Mouse (Mus musculus) midbrain, postnatal 0 days (tissue): ENCODE data around the gene Pde4b. TPM values are rescaled to one million over a fixed set of nuclear protein-coding genes. Genes with fewer than 3 reads are reported as not detected.
A peak's percentile ranks its signal among the peaks of the same experiment; 100 is the strongest.

Experiments
- ATAC-seq: fragments of 200-750 bp; cut with Nextera tagmentation; 2 replicates; pipeline ENCODE4 v1.8.0; 2017; ENCODE audit warnings: moderate number of reproducible peaks, mild to moderate bottlenecking, moderate TSS enrichment, moderate library complexity; ENCODE audit not compliant: low FRiP score
- DNase-seq: peaks from one replicate; pipeline ENCODE4 v3.0.0-alpha.2; 2015; ENCODE audit warnings: low spot score
- H3K27ac ChIP-seq: fragments of 300-500 bp; sonication (generic); 2 replicates; pipeline ENCODE4 v1.5.1; 2014; ENCODE audit warnings: low read depth, mild to moderate bottlenecking, low read length, mixed read lengths
- H3K27me3 ChIP-seq: fragments of 300-500 bp; sonication (generic); 2 replicates; pipeline ENCODE4 v1.6.1; 2014; ENCODE audit warnings: low read length, control low read depth, mixed read lengths; ENCODE audit not compliant: insufficient read depth
- H3K36me3 ChIP-seq: fragments of 300-500 bp; sonication (generic); 2 replicates; pipeline ENCODE4 v1.6.1; 2014; ENCODE audit warnings: low read length, control low read depth, mixed read lengths; ENCODE audit not compliant: insufficient read depth
- H3K4me1 ChIP-seq: fragments of 300-500 bp; sonication (generic); 2 replicates; pipeline ENCODE4 v1.6.1; 2014; ENCODE audit warnings: mild to moderate bottlenecking, control low read depth, antibody characterized with exemption, low read length, mixed read lengths; ENCODE audit not compliant: insufficient read depth
- H3K4me2 ChIP-seq: fragments of 300-500 bp; sonication (generic); 2 replicates; pipeline ENCODE4 v1.6.1; 2014; ENCODE audit warnings: low read depth, mild to moderate bottlenecking, low read length, mixed read lengths; ENCODE audit not compliant: poor library complexity, severe bottlenecking
- H3K4me3 ChIP-seq: fragments of 300-500 bp; sonication (generic); 2 replicates; pipeline ENCODE4 v1.5.1; 2014; ENCODE audit warnings: low read depth, mild to moderate bottlenecking, low read length, moderate library complexity
- H3K9ac ChIP-seq: fragments of 300-500 bp; sonication (generic); replicated peaks from 2 replicates; pipeline ENCODE4 v1.6.1; 2014; ENCODE audit warnings: mild to moderate bottlenecking, low read length, moderate library complexity, mixed read lengths; ENCODE audit not compliant: poor library complexity, severe bottlenecking
- H3K9me3 ChIP-seq: fragments of 300-500 bp; sonication (generic); 2 replicates; pipeline ENCODE4 v1.6.1; 2016; ENCODE audit warnings: low read length, control low read depth
- CTCF ChIP-seq: IDR thresholded peaks from 2 replicates; pipeline ENCODE4 v1.5.1; 2016; ENCODE audit warnings: antibody characterized with exemption, mild to moderate bottlenecking
- WGBS: fragments of 180-500 bp; shearing (Covaris S2); extraction: QIAGEN DNeasy Blood & Tissue Kit; methylation state at CpG from one replicate; pipeline ENCODE4 v1.1.7; 2014; 5-methylcytosine and 5-hydroxymethylcytosine counted together
- polyA plus RNA-seq: library from polyadenylated mRNA; unstranded; fragments of >200 nt; fragmentation: Nextera tagmentation; extraction: Ambion mirVana; gene quantifications from 2 replicates; pipeline ENCODE4 v1.2.1, GENCODE M21; 2015
- total RNA-seq: library from RNA; depleted of rRNA; stranded (reverse); fragments of >200 nt; gene quantifications from 2 replicates; pipeline ENCODE4 v1.2.3, GENCODE M21; 2014

The Pde4b gene
- total and polyA plus RNA-seq, 2 experiments from 2014 or later: 65.5 to 90.1 TPM

DNA sequence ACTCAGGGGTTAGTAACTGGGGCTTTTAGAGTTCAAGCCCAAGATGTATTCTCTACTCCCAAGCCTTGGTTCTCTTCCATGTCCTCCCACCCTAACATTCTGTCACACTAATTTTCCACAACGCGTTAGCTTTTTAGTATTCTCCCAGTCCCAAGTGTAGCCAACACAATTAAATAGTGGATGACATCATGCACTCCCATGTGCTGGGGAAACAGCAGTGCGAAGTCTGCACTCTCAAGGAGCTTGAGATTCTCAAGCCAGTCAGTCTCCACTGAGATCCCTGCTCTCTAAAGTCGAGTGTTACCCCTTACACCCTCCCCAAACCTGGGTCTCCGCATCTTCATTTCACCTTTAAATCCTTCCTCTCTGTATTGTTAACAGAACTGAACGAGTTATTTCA, 434.1 kb downstream of the Pde4b start:
- DNase-seq (no peak), ATAC-seq (no peak)
- Histone ChIP-seq H3K4me2 (no peak overlapping the region), H3K27me3 (no peaks in the 10 kb centered on the region), H3K9me3 (no peaks in the 10 kb centered on the region), H3K36me3 (no peaks in the 10 kb centered on the region), H3K4me1 (no peaks in the 10 kb centered on the region), H3K4me3 (no peak overlapping the region), H3K27ac (no peak overlapping the region), H3K9ac (no peak overlapping the region)
- no peak for TF ChIP-seq CTCF
- WGBS: 63% methylated on average over 6 of the region's 6 CpGs

- Histone ChIP-seq H3K4me3 (no peak overlapping the region), H3K36me3 (no peaks in the 10 kb centered on the region), H3K27me3 (no peaks in the 10 kb centered on the region), H3K9ac (no peak overlapping the region), H3K4me2 (no peak overlapping the region), H3K9me3 (no peaks in the 10 kb centered on the region), H3K27ac (no peak overlapping the region), H3K4me1 (no peaks in the 10 kb centered on the region)
- no peak for DNase-seq
- 86% methylated on average over 7 of the region's 7 CpGs for WGBS
- TF ChIP-seq CTCF: no peak
- ATAC-seq: no peak
Observed at GRCm38 (mm10) chr4:102527361-102527760, 440.0 kb downstream of the Pde4b start.

GRCm38 (mm10) chr4:102530797-102531196, 443.5 kb downstream of the Pde4b start:
- Histone ChIP-seq H3K27me3 (no peaks in the 10 kb centered on the region), H3K27ac (no peak overlapping the region), H3K4me3 (no peak overlapping the region), H3K9me3 (no peaks in the 10 kb centered on the region), H3K36me3 (no peaks in the 10 kb centered on the region), H3K4me1 (0 out of 2 replicates have a peak, but pooled peaks cover 3% of the 10 kb centered on the region), H3K9ac (no peak overlapping the region), H3K4me2 (no peak overlapping the region)
- TF ChIP-seq CTCF: no peak
- DNase-seq (no peak), ATAC-seq (no peak)
- WGBS: 94% methylated on average over 4 of the region's 4 CpGs

DNA sequence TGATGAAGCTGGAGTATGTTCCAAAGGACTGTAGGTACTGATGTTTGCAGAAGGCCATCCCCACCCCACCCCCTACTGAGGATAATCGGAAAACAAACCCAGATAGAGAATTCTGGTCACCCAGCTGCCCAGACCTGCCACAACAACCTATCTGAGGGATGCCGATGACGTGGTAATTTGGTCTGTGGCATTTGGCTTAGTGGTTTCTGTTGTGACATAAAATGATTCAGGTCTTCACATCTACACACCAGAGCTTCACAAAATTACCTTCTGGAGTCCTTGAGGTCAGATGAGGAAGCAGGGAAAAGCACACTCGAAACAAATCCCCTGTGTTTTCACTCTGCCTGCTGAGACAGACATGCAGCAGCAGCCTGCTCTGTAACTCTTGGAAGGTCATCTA, 444.4 kb downstream of the Pde4b start:
- H3K27me3 ChIP-seq: no peaks in the 10 kb centered on the region
- WGBS: 77% methylated on average over 4 of the region's 4 CpGs

DNA sequence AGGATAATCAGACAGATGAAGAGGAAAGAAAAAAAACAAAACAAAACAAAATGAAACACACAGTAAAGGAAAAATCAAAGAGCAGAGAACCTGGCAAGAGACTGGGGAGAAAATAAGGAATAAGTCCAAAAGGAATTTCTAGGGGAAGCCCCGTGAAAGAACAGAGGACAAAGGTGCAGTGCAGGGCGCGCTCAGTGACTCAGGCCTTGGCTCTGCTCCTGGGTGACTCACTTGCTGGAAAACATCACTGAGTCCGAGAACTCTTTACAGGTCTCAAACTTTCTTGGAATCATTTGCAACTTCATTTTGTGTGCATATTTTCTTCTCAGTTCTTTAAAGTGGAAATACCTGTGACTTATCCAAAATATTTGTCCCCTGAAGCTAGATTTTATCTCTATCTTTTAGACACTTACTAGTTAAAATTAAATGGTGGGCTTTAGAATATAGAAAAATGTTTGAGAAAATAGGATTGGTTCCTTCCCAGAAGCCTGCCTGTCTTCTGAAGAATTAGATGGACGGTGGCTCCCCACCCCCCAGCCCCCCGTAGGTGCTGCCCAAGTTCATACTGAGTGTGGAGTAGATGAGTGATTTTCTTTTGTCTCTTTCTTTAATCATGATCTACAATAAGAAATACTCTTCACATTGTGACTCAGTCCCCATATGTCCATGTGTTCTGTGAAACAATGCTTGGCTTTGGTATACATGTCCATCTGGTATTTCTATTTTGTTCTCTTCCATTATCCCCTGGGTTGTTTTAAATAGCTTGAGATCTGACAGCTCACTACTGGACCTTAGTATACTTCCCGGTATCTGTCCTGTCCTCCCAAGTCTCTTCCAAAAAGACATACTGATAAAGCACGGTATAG, 446.1 kb downstream of the Pde4b start:
- H3K27ac ChIP-seq: peak overlapping the region; percentile 55
- no peak for DNase-seq
- H3K9me3 ChIP-seq: no peaks in the 10 kb centered on the region
- no peaks in the 10 kb centered on the region for H3K36me3 ChIP-seq
- no peak overlapping the region for H3K4me2 ChIP-seq
- no peaks in the 10 kb centered on the region for H3K27me3 ChIP-seq
- WGBS: 46% methylated on average over 8 of the region's 8 CpGs
- H3K9ac ChIP-seq: no peak overlapping the region
- 0 out of 2 replicates have a peak, but pooled peaks cover 3% of the 10 kb centered on the region for H3K4me1 ChIP-seq
- H3K4me3 ChIP-seq: no peak overlapping the region
- no peak for TF ChIP-seq CTCF
- no peak for ATAC-seq

More for the DNA sequence above, 444.4 kb downstream of the Pde4b start:
- H3K4me3 ChIP-seq: no peak overlapping the region
- no peak for TF ChIP-seq CTCF
- no peaks in the 10 kb centered on the region for H3K9me3 ChIP-seq
- no peak overlapping the region for H3K27ac ChIP-seq
- ATAC-seq (no peak), DNase-seq (no peak)
- no peak overlapping the region for H3K9ac ChIP-seq
- no peak overlapping the region for H3K4me2 ChIP-seq
- H3K36me3 ChIP-seq: no peaks in the 10 kb centered on the region
- 0 out of 2 replicates have a peak, but pooled peaks cover 3% of the 10 kb centered on the region for H3K4me1 ChIP-seq

DNA sequence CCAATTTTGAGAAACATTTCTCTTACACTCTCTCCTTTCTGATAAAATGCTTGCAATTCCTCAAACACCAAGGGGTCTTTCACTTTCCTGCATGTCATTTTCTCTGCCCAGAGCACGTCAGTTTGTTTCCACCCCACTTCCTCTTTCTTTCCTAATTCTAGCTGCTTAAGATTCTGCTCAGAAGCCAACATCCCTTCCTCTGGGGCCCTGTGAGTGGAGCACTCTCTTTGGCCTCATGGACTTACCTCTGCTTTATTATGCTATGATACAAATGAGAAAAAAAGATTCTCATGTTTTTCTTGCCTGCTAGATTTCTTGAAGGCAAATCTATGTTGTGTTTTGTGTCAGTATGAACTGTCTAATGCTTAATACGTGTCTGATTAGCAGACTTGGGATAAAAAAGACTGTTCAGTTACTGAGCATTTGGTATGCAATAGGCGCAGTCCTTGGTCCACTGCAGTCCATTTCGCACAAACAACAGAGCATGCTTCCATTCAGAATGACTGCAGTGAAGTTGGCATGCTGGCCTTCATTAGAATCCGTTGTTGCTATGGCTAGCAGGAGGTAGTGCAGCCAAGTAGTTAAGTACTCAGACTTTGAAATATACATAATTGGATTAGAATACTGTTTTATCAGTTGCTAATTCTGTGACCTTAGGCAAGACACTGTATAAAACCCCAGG, 446.8 kb downstream of the Pde4b start:
- Histone ChIP-seq H3K36me3 (no peaks in the 10 kb centered on the region), H3K27me3 (no peaks in the 10 kb centered on the region), H3K9ac (no peak overlapping the region), H3K4me3 (no peak overlapping the region), H3K4me1 (0 out of 2 replicates have a peak, but pooled peaks cover 3% of the 10 kb centered on the region), H3K27ac (peak overlapping the region; percentile 55), H3K9me3 (no peaks in the 10 kb centered on the region), H3K4me2 (no peak overlapping the region)
- ATAC-seq: peak; percentile 88
- DNase-seq: peak; percentile 84
- WGBS: 28% methylated on average over 5 of the region's 5 CpGs
- no peak for TF ChIP-seq CTCF
